Mouse (Mus musculus) lung, adult 2 months (tissue): ENCODE measurements at regions not wholly inside any gene's neighbourhood (a gene's known extent, or its start where the extent isn't known, plus 50 kb on each side); places are given as distances from the start of the nearest gene placed in this dataset.

Source experiments
- CTCF ChIP-seq: fragments of 200-500 bp; IDR thresholded peaks from 2 replicates; pipeline ENCODE4 v1.5.1; 2011; ENCODE audit warnings: mild to moderate bottlenecking, low read length, control low read depth; ENCODE audit not compliant: insufficient read depth
- POLR2A ChIP-seq: fragments of 200-500 bp; IDR thresholded peaks from 2 replicates; pipeline ENCODE4 v1.6.1; 2011; ENCODE audit warnings: low read depth, mild to moderate bottlenecking, control low read depth, low read length, borderline replicate concordance; ENCODE audit errors: extremely low read depth

DNA sequence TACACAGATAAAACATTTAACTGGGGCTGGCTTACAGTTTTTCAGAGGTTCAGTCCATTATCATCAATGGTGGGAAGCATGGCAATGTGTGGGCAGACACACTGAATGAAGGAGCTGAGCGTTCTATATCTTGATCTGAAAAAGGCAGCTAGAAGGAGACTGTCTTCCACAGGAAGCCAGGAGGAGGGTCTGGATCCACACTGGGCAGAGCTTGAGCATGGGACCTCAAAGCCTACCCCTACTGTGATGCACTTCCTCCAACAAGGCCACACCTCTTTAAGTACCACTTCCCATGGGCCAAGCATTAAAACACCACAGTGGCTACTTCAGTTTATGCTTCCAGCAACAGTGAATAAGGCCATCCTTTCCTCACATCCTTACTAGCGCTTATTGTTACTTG lies 200.5 kb downstream of the Clic5 start:
- TF ChIP-seq POLR2A = no peak
- TF ChIP-seq CTCF = no peak
